Mouse (Mus musculus) E14TG2a.4 (cell line): ENCODE measurements around the gene Pkp3.

Experiments
- CTCF ChIP-seq: conservative IDR thresholded peaks from 2 replicates; pipeline ENCODE4 v1.5.1; 2014; ENCODE audit warnings: low read length
- NANOG ChIP-seq: IDR thresholded peaks from 2 replicates; pipeline ENCODE4 v1.6.1; 2014; ENCODE audit warnings: borderline replicate concordance, low read length, mixed read lengths
- POU5F1 ChIP-seq: IDR thresholded peaks from 2 replicates; pipeline ENCODE4 v1.6.1; 2014; ENCODE audit warnings: low read length, borderline replicate concordance

- TF ChIP-seq CTCF (no peak), POU5F1 (no peak), NANOG (no peak)
Measured at GRCm38 (mm10) chr7:141088473-141088872, 10.5 kb downstream of the Pkp3 start.
